Mouse (Mus musculus): ENCODE measurements around the gene Fads3.

The Fads3 gene

DNA sequence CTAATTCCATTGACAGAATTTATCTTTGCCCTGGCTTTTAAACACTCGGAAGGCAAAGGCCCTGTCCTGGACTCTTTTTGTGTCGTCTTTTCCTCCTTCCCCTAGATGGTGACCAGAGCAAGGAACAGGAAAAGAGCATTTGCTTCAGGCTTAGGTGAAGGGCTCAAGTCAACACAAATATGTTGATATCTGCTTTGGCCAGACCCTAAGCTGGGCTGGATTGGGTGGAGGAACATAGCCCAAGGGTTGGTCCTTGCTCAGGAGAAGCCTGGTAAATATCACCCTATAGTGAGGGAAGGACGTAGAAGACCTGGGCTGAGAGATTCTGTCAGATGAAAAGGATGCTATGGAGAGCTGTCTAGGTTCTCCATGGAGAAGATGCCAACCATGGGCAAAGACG is 25.2 kb upstream of the Fads3 start:
- no peaks in the 10 kb centered on the region for H3K36me3 ChIP-seq (ENCODE audit: insufficient read depth, low read length)
- H3K4me1 ChIP-seq (replicated peaks; ENCODE audit: low read depth, low read length) = peaks cover 71% of the 10 kb centered on the region
- no peak overlapping the region for H3K4me3 ChIP-seq (replicated peaks; ENCODE audit: low read length)
- H3K9me3 ChIP-seq (ENCODE audit: low read length) = no peaks in the 10 kb centered on the region
- peaks cover 46% of the 10 kb centered on the region for H3K27me3 ChIP-seq (ENCODE audit: insufficient read depth, low read length)
- no peak for TF ChIP-seq NANOG (IDR thresholded peaks at IDR 0.05; ENCODE audit: borderline replicate concordance, low read length)
- TF ChIP-seq POU5F1 (IDR thresholded peaks at IDR 0.05; ENCODE audit: borderline replicate concordance, low read length) = no peak
- TF ChIP-seq CTCF (conservative IDR thresholded peaks at IDR 0.05; ENCODE audit: low read length) = no peak

DNA sequence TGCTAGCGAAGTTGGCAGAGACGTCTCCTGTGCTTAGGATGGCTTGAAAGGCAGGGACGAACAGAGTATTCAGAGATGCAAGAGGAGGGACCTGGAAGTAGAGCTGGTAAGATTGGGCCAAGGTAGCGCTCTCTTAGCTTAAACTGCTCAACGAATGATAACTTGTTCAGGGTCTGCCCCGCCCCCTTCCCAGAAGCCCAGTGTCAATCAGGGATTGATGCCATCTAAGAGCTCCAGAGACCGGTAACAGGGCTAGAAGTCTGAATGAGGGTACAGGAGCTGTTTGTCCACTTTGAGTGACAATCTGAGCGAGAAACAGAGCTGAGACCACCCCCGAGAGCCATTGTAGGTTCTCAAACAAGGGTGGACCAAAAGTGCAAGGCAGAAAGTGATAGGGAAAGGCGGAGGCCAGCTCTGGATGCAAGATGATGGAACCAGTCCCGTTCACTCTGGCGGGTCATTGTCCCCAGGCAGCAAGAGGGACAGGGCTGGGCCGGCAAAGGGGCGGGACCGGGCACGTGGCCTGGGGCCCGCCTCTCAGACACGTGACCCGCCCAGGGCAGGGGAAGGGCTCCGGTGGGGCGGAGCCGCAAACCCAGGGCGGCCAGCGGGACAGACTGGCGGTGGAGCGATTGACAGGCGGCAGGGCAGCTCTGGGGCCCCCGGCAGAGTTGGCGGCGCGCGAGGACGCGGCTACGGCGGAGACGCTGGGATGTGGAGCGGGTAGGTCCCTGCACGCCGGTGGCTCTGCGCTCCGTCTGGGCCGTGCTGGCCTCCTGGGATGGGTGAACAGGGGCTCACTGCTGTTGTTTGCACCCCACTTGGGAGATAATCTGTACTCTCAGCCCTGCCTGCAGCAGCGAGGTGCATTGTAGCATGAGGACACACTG is 23.5 kb upstream of the Fads3 start:
- no peaks in the 10 kb centered on the region for H3K9me3 ChIP-seq (ENCODE audit: low read length)
- no peaks in the 10 kb centered on the region for H3K36me3 ChIP-seq (ENCODE audit: insufficient read depth, low read length)
- TF ChIP-seq CTCF (conservative IDR thresholded peaks at IDR 0.05; ENCODE audit: low read length) (no peak), POU5F1 (IDR thresholded peaks at IDR 0.05; ENCODE audit: borderline replicate concordance, low read length) (no peak), NANOG (IDR thresholded peaks at IDR 0.05; ENCODE audit: borderline replicate concordance, low read length) (no peak)
- peaks cover 48% of the 10 kb centered on the region for H3K27me3 ChIP-seq (ENCODE audit: insufficient read depth, low read length)
- peaks cover 74% of the 10 kb centered on the region for H3K4me1 ChIP-seq (replicated peaks; ENCODE audit: low read depth, low read length)
- peak overlapping the region; percentile 84 for H3K4me3 ChIP-seq (replicated peaks; ENCODE audit: low read length)

DNA sequence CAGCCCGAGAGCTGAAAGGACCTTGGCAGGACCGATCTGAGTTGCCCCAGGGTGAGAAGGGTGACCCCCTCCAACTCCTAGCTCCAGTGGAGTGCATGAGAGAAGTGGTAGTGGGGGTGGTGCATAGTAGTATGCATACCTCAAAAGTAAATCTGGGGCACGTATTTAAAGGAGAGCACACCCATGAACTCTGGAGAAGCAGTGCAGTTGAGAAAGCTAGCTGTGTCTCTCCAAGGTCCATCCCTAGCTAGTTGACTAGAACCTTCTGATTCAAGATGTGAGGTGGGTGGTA is 22.9 kb upstream of the Fads3 start:
- TF ChIP-seq NANOG (IDR thresholded peaks at IDR 0.05; ENCODE audit: borderline replicate concordance, low read length) (no peak), CTCF (conservative IDR thresholded peaks at IDR 0.05; ENCODE audit: low read length) (no peak), POU5F1 (IDR thresholded peaks at IDR 0.05; ENCODE audit: borderline replicate concordance, low read length) (no peak)
- H3K4me3 ChIP-seq (replicated peaks; ENCODE audit: low read length) = peak overlapping the region; percentile 84
- H3K4me1 ChIP-seq (replicated peaks; ENCODE audit: low read depth, low read length) = peaks cover 74% of the 10 kb centered on the region
- no peaks in the 10 kb centered on the region for H3K9me3 ChIP-seq (ENCODE audit: low read length)
- peaks cover 48% of the 10 kb centered on the region for H3K27me3 ChIP-seq (ENCODE audit: insufficient read depth, low read length)
- H3K36me3 ChIP-seq (ENCODE audit: insufficient read depth, low read length) = no peaks in the 10 kb centered on the region

DNA sequence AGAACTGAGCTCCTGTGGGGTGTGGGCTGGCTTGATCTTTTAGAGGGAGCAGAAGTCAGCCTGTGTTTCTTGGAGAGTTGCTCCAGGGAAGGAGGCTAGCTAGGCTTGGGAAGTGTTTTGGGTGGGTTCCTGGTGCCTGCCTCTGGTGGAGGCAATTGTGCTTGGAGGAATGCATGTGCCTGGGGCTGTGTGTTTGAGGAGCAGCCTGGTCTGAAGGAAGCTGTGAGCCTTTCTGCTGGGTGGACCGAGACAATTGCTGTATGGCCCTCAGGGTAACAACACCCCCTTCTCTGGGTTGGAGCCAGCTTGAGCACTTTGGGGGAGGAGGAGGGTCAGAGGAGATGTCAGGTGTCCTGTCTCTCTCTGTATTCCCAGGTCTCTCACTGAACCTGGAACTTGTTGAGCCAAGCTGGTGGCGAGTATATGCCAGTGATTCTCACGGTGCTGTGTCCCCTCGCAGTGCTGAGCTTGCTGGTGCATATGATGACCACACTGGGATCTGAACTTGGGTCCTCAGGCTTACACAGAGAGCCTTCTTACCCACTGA is 22.1 kb upstream of the Fads3 start:
- no peaks in the 10 kb centered on the region for H3K36me3 ChIP-seq (ENCODE audit: insufficient read depth, low read length)
- no peak for TF ChIP-seq CTCF (conservative IDR thresholded peaks at IDR 0.05; ENCODE audit: low read length)
- no peak for TF ChIP-seq POU5F1 (IDR thresholded peaks at IDR 0.05; ENCODE audit: borderline replicate concordance, low read length)
- TF ChIP-seq NANOG (IDR thresholded peaks at IDR 0.05; ENCODE audit: borderline replicate concordance, low read length) = no peak
- H3K4me1 ChIP-seq (replicated peaks; ENCODE audit: low read depth, low read length) = peaks cover 70% of the 10 kb centered on the region
- peak overlapping the region; percentile 84 for H3K4me3 ChIP-seq (replicated peaks; ENCODE audit: low read length)
- H3K27me3 ChIP-seq (ENCODE audit: insufficient read depth, low read length) = peaks cover 51% of the 10 kb centered on the region
- H3K9me3 ChIP-seq (ENCODE audit: low read length) = no peaks in the 10 kb centered on the region

DNA sequence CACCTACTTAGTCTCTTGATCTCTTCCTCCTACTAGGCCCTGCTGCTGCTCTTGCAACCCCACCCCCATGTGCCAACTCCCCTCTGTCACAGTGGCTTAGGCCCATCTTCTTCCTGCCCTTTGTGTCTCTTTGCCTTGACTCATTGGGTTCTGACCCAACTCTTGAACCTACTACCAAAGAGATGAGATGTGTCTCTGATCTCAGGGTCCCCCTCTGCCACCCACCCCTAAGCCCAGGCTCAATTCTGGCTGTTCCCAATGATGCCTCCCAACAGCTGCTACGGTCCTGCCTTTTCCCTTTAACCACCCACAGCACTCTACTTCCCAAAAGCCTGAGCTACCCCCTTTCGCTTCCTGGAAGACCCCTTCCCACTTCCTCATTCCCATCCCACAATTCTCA is 19.4 kb upstream of the Fads3 start:
- H3K4me3 ChIP-seq (replicated peaks; ENCODE audit: low read length) = no peak overlapping the region
- H3K4me1 ChIP-seq (replicated peaks; ENCODE audit: low read depth, low read length) = peaks cover 65% of the 10 kb centered on the region
- H3K36me3 ChIP-seq (ENCODE audit: insufficient read depth, low read length) = peaks cover under 1% of the 10 kb centered on the region; the same call in 1 of the 2 replicates
- peaks cover 39% of the 10 kb centered on the region for H3K27me3 ChIP-seq (ENCODE audit: insufficient read depth, low read length)
- TF ChIP-seq POU5F1 (IDR thresholded peaks at IDR 0.05; ENCODE audit: borderline replicate concordance, low read length) = no peak
- no peak for TF ChIP-seq CTCF (conservative IDR thresholded peaks at IDR 0.05; ENCODE audit: low read length)
- TF ChIP-seq NANOG (IDR thresholded peaks at IDR 0.05; ENCODE audit: borderline replicate concordance, low read length) = no peak
- H3K9me3 ChIP-seq (ENCODE audit: low read length) = no peaks in the 10 kb centered on the region

DNA sequence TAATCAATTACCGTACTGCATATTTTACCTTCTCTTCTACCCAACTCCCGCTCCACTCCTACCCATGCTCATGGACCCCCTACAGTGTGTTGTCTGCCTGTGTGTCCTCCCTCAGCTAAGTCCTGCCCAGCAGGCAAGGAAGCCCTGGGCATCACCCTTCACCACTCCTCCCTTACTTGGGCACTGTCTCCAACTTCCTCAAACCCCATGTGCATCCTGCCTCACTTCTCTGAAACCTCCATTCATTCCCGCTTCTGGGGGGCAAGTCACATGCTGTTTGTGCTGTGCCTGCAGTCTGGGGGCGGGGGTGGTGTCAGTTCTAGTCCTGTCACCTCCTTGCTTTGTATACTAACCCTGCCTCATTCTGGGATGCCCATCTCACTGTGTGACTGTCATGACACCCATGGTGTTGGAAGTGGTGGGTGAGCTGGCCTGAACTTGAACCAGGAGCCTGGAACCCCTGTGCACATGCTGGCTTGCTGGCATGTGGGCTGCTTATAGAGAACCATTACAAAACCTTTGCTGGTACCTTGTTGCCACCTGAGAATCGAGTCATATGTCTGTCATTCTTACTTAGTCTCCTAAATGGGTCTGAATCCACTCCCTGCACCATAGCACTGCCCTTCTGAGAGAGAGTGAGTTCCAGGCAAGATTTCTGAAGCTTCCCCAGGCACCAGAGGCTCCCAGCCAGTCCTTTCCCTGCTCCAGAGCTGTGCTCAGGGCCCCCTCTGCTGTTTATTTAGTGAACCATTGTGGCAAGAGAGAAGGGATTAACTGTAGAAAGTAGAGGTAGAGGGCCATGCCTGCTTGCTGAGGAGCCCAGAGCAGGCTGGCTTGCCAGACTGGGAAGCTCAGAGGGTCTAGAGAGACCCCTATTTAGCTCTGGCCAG is 18.7 kb upstream of the Fads3 start:
- H3K36me3 ChIP-seq (ENCODE audit: insufficient read depth, low read length) = peaks cover 7% of the 10 kb centered on the region; the same call in 1 of the 2 replicates
- peaks cover 59% of the 10 kb centered on the region for H3K4me1 ChIP-seq (replicated peaks; ENCODE audit: low read depth, low read length)
- no peak overlapping the region for H3K4me3 ChIP-seq (replicated peaks; ENCODE audit: low read length)
- peaks cover 40% of the 10 kb centered on the region for H3K27me3 ChIP-seq (ENCODE audit: insufficient read depth, low read length)
- TF ChIP-seq NANOG (IDR thresholded peaks at IDR 0.05; ENCODE audit: borderline replicate concordance, low read length) = no peak
- TF ChIP-seq CTCF (conservative IDR thresholded peaks at IDR 0.05; ENCODE audit: low read length) = peak; percentile 21
- no peaks in the 10 kb centered on the region for H3K9me3 ChIP-seq (ENCODE audit: low read length)

DNA sequence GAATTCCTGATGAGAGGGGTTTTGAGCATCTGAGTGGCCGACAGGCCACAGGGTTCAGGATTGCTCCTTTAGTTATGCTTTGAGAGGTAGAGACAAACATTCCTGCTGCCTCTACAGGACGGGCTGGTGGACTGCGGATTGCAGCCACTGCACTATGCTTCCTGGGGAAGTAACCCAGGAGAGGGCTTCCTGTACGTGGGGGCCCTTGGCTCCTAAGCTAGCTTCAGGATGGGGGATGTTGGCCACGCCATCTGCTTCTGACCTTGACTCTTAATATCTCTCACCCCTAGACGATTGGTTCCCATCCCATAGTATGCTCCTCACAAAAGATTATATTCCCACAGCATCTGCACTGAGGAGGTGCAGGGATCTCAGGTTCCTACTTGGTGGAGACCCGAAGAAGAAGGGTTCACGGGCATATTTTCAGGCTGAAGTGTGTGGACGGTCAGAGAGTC is 18.0 kb upstream of the Fads3 start:
- H3K4me3 ChIP-seq (replicated peaks; ENCODE audit: low read length) = no peak overlapping the region
- peaks cover 55% of the 10 kb centered on the region for H3K4me1 ChIP-seq (replicated peaks; ENCODE audit: low read depth, low read length)
- TF ChIP-seq NANOG (IDR thresholded peaks at IDR 0.05; ENCODE audit: borderline replicate concordance, low read length) (no peak), POU5F1 (IDR thresholded peaks at IDR 0.05; ENCODE audit: borderline replicate concordance, low read length) (no peak), CTCF (conservative IDR thresholded peaks at IDR 0.05; ENCODE audit: low read length) (no peak)
- no peaks in the 10 kb centered on the region for H3K9me3 ChIP-seq (ENCODE audit: low read length)
- peaks cover 13% of the 10 kb centered on the region; the same call in 1 of the 2 replicates for H3K36me3 ChIP-seq (ENCODE audit: insufficient read depth, low read length)
- H3K27me3 ChIP-seq (ENCODE audit: insufficient read depth, low read length) = peaks cover 38% of the 10 kb centered on the region

All from E14TG2a.4 (cell line).